Mouse (Mus musculus) lung, embryonic 15.5 days (tissue): Measurements from ENCODE around the gene Efhd2. TPM values are rescaled to one million over a fixed set of nuclear protein-coding genes. Genes with fewer than 3 reads are reported as not detected.

ENCODE experiments used
- ATAC-seq: fragments of 200-750 bp; cut with Nextera tagmentation; 2 replicates; pipeline ENCODE4 v1.8.0; 2017; ENCODE audit warnings: moderate number of reproducible peaks, borderline replicate concordance; ENCODE audit not compliant: low FRiP score, low TSS enrichment; ENCODE audit errors: extremely low read depth
- H3K27ac ChIP-seq: fragments of 300-500 bp; sonication (generic); 2 replicates; pipeline ENCODE4 v1.5.1; 2015; ENCODE audit warnings: moderate library complexity, mild to moderate bottlenecking, inconsistent platforms
- H3K27me3 ChIP-seq: fragments of 300-500 bp; sonication (generic); 2 replicates; pipeline ENCODE4 v1.6.1; 2015; ENCODE audit warnings: inconsistent platforms
- H3K36me3 ChIP-seq: fragments of 300-500 bp; sonication (generic); 2 replicates; pipeline ENCODE4 v1.6.1; 2015; ENCODE audit warnings: inconsistent platforms
- H3K4me1 ChIP-seq: fragments of 300-500 bp; sonication (generic); 2 replicates; pipeline ENCODE4 v1.6.1; 2015; ENCODE audit warnings: inconsistent platforms
- H3K4me2 ChIP-seq: fragments of 300-500 bp; sonication (generic); 2 replicates; pipeline ENCODE4 v1.6.1; 2015; ENCODE audit warnings: inconsistent platforms, mild to moderate bottlenecking, moderate library complexity
- H3K4me3 ChIP-seq: fragments of 300-500 bp; sonication (generic); 2 replicates; pipeline ENCODE4 v1.5.1; 2015; ENCODE audit warnings: mild to moderate bottlenecking, inconsistent platforms
- H3K9ac ChIP-seq: fragments of 300-500 bp; sonication (generic); 2 replicates; pipeline ENCODE4 v1.6.1; 2015; ENCODE audit warnings: inconsistent platforms
- H3K9me3 ChIP-seq: fragments of 300-500 bp; sonication (generic); 2 replicates; pipeline ENCODE4 v1.6.1; 2016; ENCODE audit warnings: inconsistent platforms
- WGBS: fragments of 180-500 bp; shearing (Covaris S2); methylation state at CpG from one replicate; pipeline ENCODE4 v1.1.7; 2015; 5-methylcytosine and 5-hydroxymethylcytosine counted together
- polyA plus RNA-seq: library from polyadenylated mRNA; unstranded; fragments of >200 nt; fragmentation: Nextera tagmentation; extraction: Ambion mirVana; gene quantifications from 2 replicates; pipeline ENCODE4 v1.2.1, GENCODE M21; 2015

Gene Efhd2
- polyA plus RNA-seq, 1 experiment from 2014 or later = 102 TPM

- no peaks in the 10 kb centered on the region for H3K36me3 ChIP-seq
- no peaks in the 10 kb centered on the region for H3K9me3 ChIP-seq
- no peaks in the 10 kb centered on the region for H3K27me3 ChIP-seq
- 84% methylated on average over 8 of the region's 8 CpGs for WGBS
- no peak overlapping the region for H3K27ac ChIP-seq
- H3K4me2 ChIP-seq = no peak overlapping the region
- no peak overlapping the region for H3K4me3 ChIP-seq
- ATAC-seq = no peak
- H3K4me1 ChIP-seq = peaks cover 38% of the 10 kb centered on the region
- H3K9ac ChIP-seq = no peak overlapping the region
These were observed 24.2 kb upstream of the Efhd2 start for GRCm38 (mm10) chr4:141898905-141899304.

DNA sequence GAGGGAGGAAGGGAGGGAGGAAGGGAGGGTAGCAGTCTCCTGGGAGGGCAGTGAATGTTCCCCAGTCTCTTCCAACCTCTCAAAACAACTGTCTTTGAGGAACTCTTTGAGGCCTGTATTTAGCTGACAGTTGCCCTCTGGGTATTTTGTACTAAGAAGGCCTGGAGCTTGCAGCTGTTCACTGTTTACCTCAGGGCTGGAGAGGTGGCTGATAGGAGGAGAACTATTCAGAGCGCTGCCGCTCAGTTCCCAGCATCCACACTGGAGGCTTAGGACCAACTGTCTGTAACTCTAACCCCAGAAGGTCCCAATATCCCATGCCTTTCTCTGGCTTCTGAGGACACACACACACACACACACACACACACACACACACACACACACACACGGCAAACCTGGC lies 23.1 kb upstream of the Efhd2 start:
- no peak overlapping the region for H3K4me2 ChIP-seq
- no peak overlapping the region for H3K27ac ChIP-seq
- H3K36me3 ChIP-seq = no peaks in the 10 kb centered on the region
- no peak overlapping the region for H3K4me3 ChIP-seq
- no peaks in the 10 kb centered on the region for H3K27me3 ChIP-seq
- ATAC-seq = no peak
- 48% methylated on average over 3 of the region's 3 CpGs for whole genome bisulfite sequencing
- H3K4me1 ChIP-seq = peaks cover 38% of the 10 kb centered on the region
- H3K9ac ChIP-seq = no peak overlapping the region
- no peaks in the 10 kb centered on the region for H3K9me3 ChIP-seq

GRCm38 (mm10) chr4:141897225-141897624 lies 22.5 kb upstream of the Efhd2 start:
- Histone ChIP-seq H3K4me1 (peaks cover 38% of the 10 kb centered on the region), H3K9ac (no peak overlapping the region), H3K9me3 (no peaks in the 10 kb centered on the region), H3K4me2 (no peak overlapping the region), H3K4me3 (no peak overlapping the region), H3K36me3 (no peaks in the 10 kb centered on the region), H3K27me3 (no peaks in the 10 kb centered on the region), H3K27ac (peak overlapping the region; percentile 32)
- 64% methylated on average over 6 of the region's 6 CpGs for WGBS
- ATAC-seq = no peak

DNA sequence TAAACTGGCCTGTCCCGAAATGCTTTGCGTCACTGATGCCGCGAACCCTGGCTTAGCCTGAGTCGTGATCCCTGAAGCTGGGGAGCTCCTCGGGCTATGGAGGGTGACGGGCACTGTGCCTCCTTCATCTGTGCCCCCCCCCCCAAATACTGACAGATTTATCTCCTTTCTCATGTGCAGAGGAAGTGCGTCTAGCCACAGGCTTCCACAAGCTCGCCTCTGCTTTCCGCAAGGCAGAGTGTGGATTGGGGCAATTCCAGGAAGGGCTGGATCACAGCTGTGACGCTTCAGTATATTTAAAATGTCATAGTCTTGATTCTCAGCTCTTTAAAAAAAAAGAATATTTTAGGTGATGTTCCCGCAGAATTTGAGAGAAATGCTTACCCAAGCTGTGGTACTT lies 21.1 kb upstream of the Efhd2 start:
- H3K36me3 ChIP-seq = no peaks in the 10 kb centered on the region
- H3K27ac ChIP-seq = no peak overlapping the region
- H3K9me3 ChIP-seq = no peaks in the 10 kb centered on the region
- H3K4me1 ChIP-seq = peaks cover 37% of the 10 kb centered on the region
- H3K9ac ChIP-seq = no peak overlapping the region
- H3K4me2 ChIP-seq = 0 out of 2 replicates have a peak overlapping the region, but pooled peaks have one; percentile 19
- no peaks in the 10 kb centered on the region for H3K27me3 ChIP-seq
- ATAC-seq = peak; percentile 21; the same call in 1 of the 2 replicates
- no peak overlapping the region for H3K4me3 ChIP-seq
- WGBS = 41% methylated on average over 12 of the region's 12 CpGs

GRCm38 (mm10) chr4:141893157-141893784 lies 18.6 kb upstream of the Efhd2 start:
- H3K27ac ChIP-seq = no peak overlapping the region
- peaks cover 21% of the 10 kb centered on the region for H3K4me1 ChIP-seq
- H3K9me3 ChIP-seq = no peaks in the 10 kb centered on the region
- ATAC-seq = no peak
- no peaks in the 10 kb centered on the region for H3K27me3 ChIP-seq
- no peaks in the 10 kb centered on the region for H3K36me3 ChIP-seq
- H3K9ac ChIP-seq = no peak overlapping the region
- WGBS = 75% methylated on average over 8 of the region's 8 CpGs
- no peak overlapping the region for H3K4me2 ChIP-seq
- no peak overlapping the region for H3K4me3 ChIP-seq

GRCm38 (mm10) chr4:141886385-141886968 lies 11.8 kb upstream of the Efhd2 start:
- Histone ChIP-seq H3K27me3 (no peaks in the 10 kb centered on the region), H3K4me1 (peaks cover 12% of the 10 kb centered on the region), H3K4me3 (no peak overlapping the region), H3K9me3 (no peaks in the 10 kb centered on the region), H3K36me3 (no peaks in the 10 kb centered on the region), H3K9ac (no peak overlapping the region), H3K27ac (no peak overlapping the region), H3K4me2 (no peak overlapping the region)
- no peak for ATAC-seq
- WGBS = 33% methylated on average over 6 of the region's 6 CpGs

GRCm38 (mm10) chr4:141885451-141885850 lies 10.7 kb upstream of the Efhd2 start:
- H3K27me3 ChIP-seq = no peaks in the 10 kb centered on the region
- WGBS = 61% methylated on average over 9 of the region's 9 CpGs
- peaks cover 15% of the 10 kb centered on the region for H3K4me1 ChIP-seq
- no peak overlapping the region for H3K4me2 ChIP-seq
- no peaks in the 10 kb centered on the region for H3K9me3 ChIP-seq
- H3K9ac ChIP-seq = no peak overlapping the region
- H3K36me3 ChIP-seq = no peaks in the 10 kb centered on the region
- H3K27ac ChIP-seq = no peak overlapping the region
- no peak overlapping the region for H3K4me3 ChIP-seq
- ATAC-seq = no peak

DNA sequence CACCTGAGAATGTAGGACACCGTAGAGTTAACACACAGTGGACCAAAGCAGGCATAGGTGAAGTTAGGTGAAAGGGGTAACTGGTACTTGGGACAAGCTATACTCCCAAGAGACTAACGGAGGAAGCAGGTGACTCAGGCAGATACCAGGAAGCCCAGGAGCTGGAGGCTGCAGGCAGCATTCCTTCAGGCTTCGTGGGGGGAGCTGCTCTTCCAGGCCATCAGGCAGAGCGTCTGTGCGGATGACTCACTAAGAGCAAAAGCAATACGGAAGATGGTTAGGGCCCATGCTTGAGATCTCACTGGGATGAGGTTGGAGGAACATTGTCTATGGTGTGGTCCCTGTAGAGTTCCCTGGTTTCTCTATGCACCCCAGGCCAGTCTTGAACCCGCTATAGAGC lies 8.1 kb upstream of the Efhd2 start:
- WGBS = 82% methylated on average over 7 of the region's 7 CpGs
- H3K9me3 ChIP-seq = no peaks in the 10 kb centered on the region
- H3K27me3 ChIP-seq = no peaks in the 10 kb centered on the region
- no peak overlapping the region for H3K4me3 ChIP-seq
- no peak overlapping the region for H3K4me2 ChIP-seq
- ATAC-seq = no peak
- no peaks in the 10 kb centered on the region for H3K36me3 ChIP-seq
- H3K9ac ChIP-seq = no peak overlapping the region
- H3K4me1 ChIP-seq = peaks cover 22% of the 10 kb centered on the region
- H3K27ac ChIP-seq = no peak overlapping the region

DNA sequence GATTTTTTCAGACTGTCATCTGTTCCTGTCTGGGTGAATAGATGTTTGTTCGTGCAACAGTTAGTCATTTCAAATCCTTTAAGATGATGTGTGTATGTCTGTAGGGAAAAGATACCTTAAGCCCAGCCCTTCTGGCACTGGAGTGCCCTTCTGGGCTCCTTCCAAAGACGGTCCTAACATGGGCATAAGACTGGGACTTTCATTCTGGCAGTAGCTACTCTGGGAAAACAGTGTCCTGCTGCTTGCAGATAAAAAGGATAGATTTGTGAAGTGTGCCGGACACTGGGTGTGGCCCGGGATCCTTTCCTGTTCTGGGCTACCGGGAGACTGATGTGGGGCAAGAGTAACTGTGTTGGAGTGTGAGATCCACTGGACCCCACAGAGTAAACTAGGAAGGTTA lies 7.2 kb upstream of the Efhd2 start:
- WGBS = 39% methylated on average over 5 of the region's 5 CpGs
- H3K4me3 ChIP-seq = no peak overlapping the region

GRCm38 (mm10) chr4:141881289-141881914 lies 6.7 kb upstream of the Efhd2 start:
- 36% methylated on average over 10 of the region's 10 CpGs for WGBS
- Histone ChIP-seq H3K36me3 (no peaks in the 10 kb centered on the region), H3K4me3 (no peak overlapping the region), H3K27me3 (0 out of 2 replicates have a peak, but pooled peaks cover 4% of the 10 kb centered on the region), H3K4me2 (no peak overlapping the region), H3K27ac (no peak overlapping the region), H3K9ac (no peak overlapping the region), H3K4me1 (peaks cover 22% of the 10 kb centered on the region), H3K9me3 (no peaks in the 10 kb centered on the region)
- no peak for ATAC-seq

More for the DNA sequence above, 7.2 kb upstream of the Efhd2 start:
- ATAC-seq = no peak
- H3K36me3 ChIP-seq = no peaks in the 10 kb centered on the region
- H3K27ac ChIP-seq = no peak overlapping the region
- no peaks in the 10 kb centered on the region for H3K9me3 ChIP-seq
- no peak overlapping the region for H3K4me2 ChIP-seq
- no peak overlapping the region for H3K9ac ChIP-seq
- H3K4me1 ChIP-seq = peaks cover 22% of the 10 kb centered on the region
- H3K27me3 ChIP-seq = 0 out of 2 replicates have a peak, but pooled peaks cover 4% of the 10 kb centered on the region

- Histone ChIP-seq H3K27me3 (peaks cover 10% of the 10 kb centered on the region; the same call in 1 of the 2 replicates), H3K4me3 (no peak overlapping the region), H3K36me3 (no peaks in the 10 kb centered on the region), H3K4me2 (no peak overlapping the region), H3K9ac (no peak overlapping the region), H3K27ac (no peak overlapping the region), H3K9me3 (no peaks in the 10 kb centered on the region), H3K4me1 (peaks cover 30% of the 10 kb centered on the region)
- ATAC-seq = no peak
- 42% methylated on average over 9 of the region's 9 CpGs for WGBS
These were observed 5.2 kb upstream of the Efhd2 start for GRCm38 (mm10) chr4:141879875-141880274.

GRCm38 (mm10) chr4:141879074-141879473 lies 4.4 kb upstream of the Efhd2 start:
- Histone ChIP-seq H3K4me3 (no peak overlapping the region), H3K9me3 (no peaks in the 10 kb centered on the region), H3K27me3 (peaks cover 10% of the 10 kb centered on the region; the same call in 1 of the 2 replicates), H3K4me1 (peaks cover 30% of the 10 kb centered on the region), H3K27ac (0 out of 2 replicates have a peak overlapping the region, but pooled peaks have one; percentile 7), H3K9ac (no peak overlapping the region), H3K36me3 (no peaks in the 10 kb centered on the region), H3K4me2 (no peak overlapping the region)
- no peak for ATAC-seq
- whole genome bisulfite sequencing = 54% methylated on average over 4 of the region's 4 CpGs
